Mouse (Mus musculus): Measurements from ENCODE around the gene Btbd9. TPM values are rescaled to one million over a fixed set of nuclear protein-coding genes. Genes with fewer than 3 reads are reported as not detected.

Btbd9 gene
- polyA plus RNA-seq, 1 experiment from 2014 or later, result 57.3 TPM

GRCm38 (mm10) chr17:30489629-30490028, 86.7 kb downstream of the Btbd9 start:
- 82% methylated on average over 7 of the region's 7 CpGs for WGBS
- Histone ChIP-seq H3K4me3 (no peak overlapping the region), H3K27ac (no peak overlapping the region), H3K36me3 (no peaks in the 10 kb centered on the region), H3K4me2 (no peak overlapping the region), H3K9ac (no peak overlapping the region), H3K9me3 (no peaks in the 10 kb centered on the region), H3K4me1 (no peaks in the 10 kb centered on the region), H3K27me3 (no peaks in the 10 kb centered on the region)
- no peak for ATAC-seq (ENCODE audit: borderline replicate concordance, extremely low read depth, low FRiP score, low TSS enrichment)

DNA sequence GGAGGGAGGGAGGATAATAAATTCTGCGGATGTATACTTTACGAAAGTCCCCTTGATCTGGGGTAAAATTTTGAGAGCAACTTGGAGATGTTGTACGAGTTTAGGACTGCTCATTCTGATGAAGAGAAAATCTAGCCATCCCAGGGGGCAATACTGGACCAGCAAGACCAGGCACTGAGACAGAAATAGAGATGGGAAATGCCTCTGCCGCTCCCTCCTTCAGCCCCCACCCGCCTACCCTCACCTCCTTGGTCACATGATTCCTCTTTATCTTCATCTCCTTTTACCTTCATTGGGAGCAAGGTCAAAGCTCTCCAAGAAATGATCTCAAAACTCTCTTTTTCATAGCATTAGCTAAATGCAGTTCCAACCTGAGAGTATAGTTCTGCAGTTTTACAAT, 88.6 kb downstream of the Btbd9 start:
- Histone ChIP-seq H3K27ac (no peak overlapping the region), H3K4me3 (no peak overlapping the region), H3K9ac (no peak overlapping the region), H3K36me3 (no peaks in the 10 kb centered on the region), H3K27me3 (no peaks in the 10 kb centered on the region), H3K4me1 (no peaks in the 10 kb centered on the region), H3K9me3 (no peaks in the 10 kb centered on the region), H3K4me2 (no peak overlapping the region)
- no peak for ATAC-seq (ENCODE audit: borderline replicate concordance, extremely low read depth, low FRiP score, low TSS enrichment)
- WGBS, result 72% methylated on average over 5 of the region's 5 CpGs

- H3K4me1 ChIP-seq, result no peaks in the 10 kb centered on the region
- no peaks in the 10 kb centered on the region for H3K9me3 ChIP-seq
- ATAC-seq (ENCODE audit: borderline replicate concordance, extremely low read depth, low FRiP score, low TSS enrichment), result no peak
- H3K4me2 ChIP-seq, result no peak overlapping the region
- no peak overlapping the region for H3K9ac ChIP-seq
- 78% methylated on average over 4 of the region's 4 CpGs for WGBS
- no peaks in the 10 kb centered on the region for H3K36me3 ChIP-seq
- no peaks in the 10 kb centered on the region for H3K27me3 ChIP-seq
- no peak overlapping the region for H3K4me3 ChIP-seq
- H3K27ac ChIP-seq, result no peak overlapping the region
Measured at GRCm38 (mm10) chr17:30485067-30485854, 91.0 kb downstream of the Btbd9 start.

DNA sequence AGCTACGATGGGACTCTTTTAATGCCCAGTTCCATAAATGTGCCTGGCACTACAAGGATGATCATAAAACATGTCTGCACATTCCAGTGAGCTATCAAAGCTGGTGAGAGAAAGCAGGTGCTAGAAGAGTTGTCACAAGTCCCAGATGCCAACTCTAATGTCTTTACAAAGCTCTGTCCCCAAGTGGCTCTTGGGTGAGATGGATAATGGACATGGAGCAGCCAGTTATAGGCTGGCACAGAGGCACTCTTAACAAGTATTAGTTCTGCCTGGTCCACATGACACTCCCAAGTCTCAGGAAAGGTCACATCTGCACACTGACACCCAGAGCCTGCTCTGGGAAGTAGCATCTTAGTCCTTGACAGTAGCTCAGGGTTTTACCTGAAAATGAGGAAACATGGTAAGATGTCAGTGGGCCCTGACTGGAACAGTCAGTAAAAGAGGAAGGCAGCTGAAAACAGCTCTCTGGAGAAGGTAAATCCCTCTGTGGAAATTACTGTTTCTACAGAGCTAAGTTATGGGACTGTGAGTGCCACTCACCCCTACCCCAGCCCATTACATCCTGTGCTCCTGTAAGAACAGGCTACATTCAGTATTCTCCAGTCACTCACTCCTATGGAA, 91.7 kb downstream of the Btbd9 start:
- H3K4me1 ChIP-seq, result no peaks in the 10 kb centered on the region
- no peaks in the 10 kb centered on the region for H3K9me3 ChIP-seq
- no peak for ATAC-seq (ENCODE audit: borderline replicate concordance, extremely low read depth, low FRiP score, low TSS enrichment)
- no peak overlapping the region for H3K27ac ChIP-seq
- H3K4me2 ChIP-seq, result no peak overlapping the region
- no peaks in the 10 kb centered on the region for H3K36me3 ChIP-seq
- WGBS, result 86% methylated on average over 1 of the region's 1 CpGs
- H3K9ac ChIP-seq, result no peak overlapping the region
- no peak overlapping the region for H3K4me3 ChIP-seq
- H3K27me3 ChIP-seq, result no peaks in the 10 kb centered on the region

GRCm38 (mm10) chr17:30481766-30482165, 94.5 kb downstream of the Btbd9 start:
- 86% methylated on average over 6 of the region's 6 CpGs for WGBS
- H3K27ac ChIP-seq, result no peak overlapping the region
- no peak overlapping the region for H3K4me3 ChIP-seq
- H3K36me3 ChIP-seq, result no peaks in the 10 kb centered on the region
- H3K27me3 ChIP-seq, result no peaks in the 10 kb centered on the region
- H3K9ac ChIP-seq, result no peak overlapping the region
- no peaks in the 10 kb centered on the region for H3K4me1 ChIP-seq
- H3K9me3 ChIP-seq, result no peaks in the 10 kb centered on the region
- H3K4me2 ChIP-seq, result no peak overlapping the region
- no peak for ATAC-seq (ENCODE audit: borderline replicate concordance, extremely low read depth, low FRiP score, low TSS enrichment)

DNA sequence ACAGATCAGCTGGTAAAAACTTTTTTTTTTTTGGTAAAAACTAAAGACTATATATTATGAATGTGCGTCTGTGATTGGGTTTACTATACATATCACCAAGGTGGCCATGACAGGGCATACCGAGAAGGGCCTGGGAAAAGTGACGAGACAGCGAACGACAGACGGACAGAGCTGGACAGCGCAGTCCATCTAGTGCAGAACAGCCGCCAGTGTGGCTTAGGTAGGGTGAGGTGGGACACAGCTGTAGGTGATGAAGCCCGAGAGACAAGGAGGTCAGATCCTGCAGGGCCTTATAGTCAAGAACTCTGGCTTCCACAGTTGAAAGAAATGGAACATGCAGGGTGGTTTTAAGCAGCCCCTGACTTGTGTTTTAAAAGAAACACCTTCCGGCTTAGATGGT, 94.9 kb downstream of the Btbd9 start:
- WGBS, result 91% methylated on average over 10 of the region's 10 CpGs
- ATAC-seq (ENCODE audit: borderline replicate concordance, extremely low read depth, low FRiP score, low TSS enrichment), result no peak

GRCm38 (mm10) chr17:30480381-30480780, 95.9 kb downstream of the Btbd9 start:
- H3K9ac ChIP-seq, result no peak overlapping the region
- H3K27me3 ChIP-seq, result no peaks in the 10 kb centered on the region
- no peak for ATAC-seq (ENCODE audit: borderline replicate concordance, extremely low read depth, low FRiP score, low TSS enrichment)
- no peaks in the 10 kb centered on the region for H3K4me1 ChIP-seq
- no peak overlapping the region for H3K27ac ChIP-seq
- H3K4me3 ChIP-seq, result no peak overlapping the region
- no peaks in the 10 kb centered on the region for H3K9me3 ChIP-seq
- H3K36me3 ChIP-seq, result no peaks in the 10 kb centered on the region
- 84% methylated on average over 8 of the region's 8 CpGs for WGBS
- no peak overlapping the region for H3K4me2 ChIP-seq

More for the DNA sequence above, 94.9 kb downstream of the Btbd9 start:
- Histone ChIP-seq H3K9ac (no peak overlapping the region), H3K4me3 (no peak overlapping the region), H3K4me1 (no peaks in the 10 kb centered on the region), H3K4me2 (no peak overlapping the region), H3K36me3 (no peaks in the 10 kb centered on the region), H3K27me3 (no peaks in the 10 kb centered on the region), H3K9me3 (no peaks in the 10 kb centered on the region), H3K27ac (no peak overlapping the region)

DNA sequence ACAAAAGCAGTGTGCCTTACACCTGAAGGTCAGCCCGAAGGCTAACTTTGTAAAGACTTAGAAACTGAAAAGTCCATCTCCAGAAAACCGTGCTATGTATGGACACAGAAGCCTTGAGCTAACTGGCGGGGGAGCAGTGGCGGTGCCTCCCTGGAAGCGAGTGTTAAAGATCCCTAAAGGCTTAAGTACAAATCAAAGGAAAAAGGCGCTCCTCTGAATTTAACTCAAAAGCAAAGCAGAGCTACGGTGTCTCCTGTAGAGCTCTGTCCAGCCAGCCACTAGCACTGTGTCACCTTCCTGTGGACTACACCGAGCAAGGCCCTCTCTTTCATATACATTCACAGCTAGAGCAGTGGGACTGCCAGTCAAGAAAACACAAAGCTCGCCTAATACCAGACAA, 98.1 kb downstream of the Btbd9 start:
- Histone ChIP-seq H3K4me3 (no peak overlapping the region), H3K4me1 (no peaks in the 10 kb centered on the region), H3K27me3 (no peaks in the 10 kb centered on the region), H3K4me2 (no peak overlapping the region), H3K27ac (no peak overlapping the region), H3K9ac (no peak overlapping the region), H3K36me3 (no peaks in the 10 kb centered on the region), H3K9me3 (no peaks in the 10 kb centered on the region)
- WGBS, result 76% methylated on average over 9 of the region's 9 CpGs
- ATAC-seq (ENCODE audit: borderline replicate concordance, extremely low read depth, low FRiP score, low TSS enrichment), result no peak

DNA sequence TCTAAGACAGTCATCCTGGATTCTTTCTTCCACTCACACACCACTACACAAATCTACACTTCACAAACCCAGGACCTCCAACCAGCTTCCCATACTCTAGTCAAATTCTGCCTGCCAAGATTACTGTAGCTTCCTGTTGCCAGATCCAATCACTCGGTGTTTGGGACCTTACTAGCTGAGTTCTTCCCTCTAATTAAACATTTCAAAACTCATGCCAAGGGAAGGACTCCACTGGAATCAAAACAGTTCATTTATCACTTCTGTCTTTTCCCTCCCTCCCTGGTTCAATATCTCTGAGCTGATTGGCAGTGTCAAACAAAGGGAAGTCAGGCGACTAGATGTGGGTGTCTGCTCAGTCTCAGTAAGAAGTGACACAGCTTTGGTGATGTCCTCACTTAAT, 101.7 kb downstream of the Btbd9 start:
- peaks cover 22% of the 10 kb centered on the region for H3K4me1 ChIP-seq
- H3K4me2 ChIP-seq, result no peak overlapping the region
- ATAC-seq (ENCODE audit: borderline replicate concordance, extremely low read depth, low FRiP score, low TSS enrichment), result no peak
- no peak overlapping the region for H3K27ac ChIP-seq
- H3K4me3 ChIP-seq, result no peak overlapping the region
- 34% methylated on average over 2 of the region's 2 CpGs for WGBS
- H3K36me3 ChIP-seq, result no peaks in the 10 kb centered on the region
- no peak overlapping the region for H3K9ac ChIP-seq
- H3K9me3 ChIP-seq, result no peaks in the 10 kb centered on the region
- H3K27me3 ChIP-seq, result no peaks in the 10 kb centered on the region

- Histone ChIP-seq H3K4me1 (peaks cover 38% of the 10 kb centered on the region), H3K4me2 (no peak overlapping the region), H3K36me3 (no peaks in the 10 kb centered on the region), H3K27ac (no peak overlapping the region), H3K4me3 (no peak overlapping the region), H3K9me3 (no peaks in the 10 kb centered on the region), H3K9ac (no peak overlapping the region), H3K27me3 (no peaks in the 10 kb centered on the region)
- WGBS, result 96% methylated on average over 10 of the region's 10 CpGs
- no peak for ATAC-seq (ENCODE audit: borderline replicate concordance, extremely low read depth, low FRiP score, low TSS enrichment)
Measured at GRCm38 (mm10) chr17:30472776-30473175, 103.5 kb downstream of the Btbd9 start.

- Histone ChIP-seq H3K4me2 (no peak overlapping the region), H3K4me3 (no peak overlapping the region), H3K9ac (no peak overlapping the region), H3K4me1 (peaks cover 48% of the 10 kb centered on the region), H3K9me3 (no peaks in the 10 kb centered on the region), H3K27me3 (no peaks in the 10 kb centered on the region), H3K36me3 (no peaks in the 10 kb centered on the region), H3K27ac (peak overlapping the region; percentile 74)
- 40% methylated on average over 7 of the region's 7 CpGs for WGBS
- no peak for ATAC-seq (ENCODE audit: borderline replicate concordance, extremely low read depth, low FRiP score, low TSS enrichment)
Measured at GRCm38 (mm10) chr17:30471512-30471911, 104.8 kb downstream of the Btbd9 start.

- peak overlapping the region; percentile 74 for H3K27ac ChIP-seq
- peaks cover 50% of the 10 kb centered on the region for H3K4me1 ChIP-seq
Measured at GRCm38 (mm10) chr17:30470790-30471189, 105.5 kb downstream of the Btbd9 start.

More at GRCm38 (mm10) chr17:30470790-30471189, 105.5 kb downstream of the Btbd9 start:
- no peaks in the 10 kb centered on the region for H3K27me3 ChIP-seq
- no peak overlapping the region for H3K4me2 ChIP-seq
- no peaks in the 10 kb centered on the region for H3K36me3 ChIP-seq
- ATAC-seq (ENCODE audit: borderline replicate concordance, extremely low read depth, low FRiP score, low TSS enrichment), result peak; percentile 56; the same call in 1 of the 2 replicates
- H3K9me3 ChIP-seq, result no peaks in the 10 kb centered on the region
- no peak overlapping the region for H3K9ac ChIP-seq
- 14% methylated on average over 8 of the region's 8 CpGs for WGBS
- H3K4me3 ChIP-seq, result no peak overlapping the region
